In the genomic region with DNA sequence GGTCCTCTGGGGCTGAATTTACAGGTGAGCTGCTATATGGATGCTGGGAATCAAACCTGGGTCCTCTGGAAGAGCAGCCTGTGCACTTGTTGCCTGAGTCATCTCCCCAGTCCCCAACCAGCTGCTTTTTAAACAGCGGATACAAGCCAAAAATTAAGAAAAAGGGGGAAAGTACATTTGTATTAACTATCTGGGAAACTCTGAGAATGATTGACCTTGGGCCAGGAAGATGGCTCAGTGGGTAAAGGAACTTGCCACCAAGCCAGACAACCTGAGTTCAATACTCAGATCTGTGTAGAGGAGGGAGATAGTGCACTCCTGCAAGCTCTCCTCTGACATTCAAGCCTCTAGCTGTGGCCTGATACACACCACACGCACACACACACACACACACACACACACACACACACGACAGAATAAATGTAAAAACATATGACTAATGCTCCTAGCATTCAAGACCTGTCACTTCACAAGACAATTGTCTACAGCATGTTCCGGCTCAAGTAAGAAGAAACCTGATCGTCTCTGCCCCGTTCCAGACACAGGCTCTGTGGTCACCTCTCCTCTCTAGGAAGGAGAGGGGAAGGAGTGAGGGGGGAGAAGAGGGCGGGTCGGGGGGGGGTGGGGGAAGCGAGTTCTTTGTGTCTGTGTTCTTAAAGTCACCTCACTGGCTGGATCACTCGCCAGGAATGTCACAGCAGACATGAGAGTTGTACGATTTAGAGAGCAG, we compare ENCODE assay signal across 18 mouse cellular contexts. TPM values are rescaled to one million over a fixed set of nuclear protein-coding genes. Genes with fewer than 3 reads are reported as not detected.
DNase-seq lines count a peak whose midpoint lies in the region; ATAC-seq lines count a peak whose summit lies in the region.
"Had no signal": no experiment of that assay in that cellular context is flagged by ENCODE, and none has a peak within 500 bp of the region (broad histone marks: within the 10 kb centered on the region; RNA-seq: fewer than 3 reads in every experiment).

No protein-coding gene starts in this region.

- peaks cover 37% of the 10 kb centered on the region for H3K4me1 ChIP-seq in kidney, embryonic 15.5 days

- H3K36me3 ChIP-seq in kidney, embryonic 15.5 days: no peaks in the 10 kb centered on the region
- H3K36me3 ChIP-seq: hindbrain, embryonic 12.5 days; liver, embryonic 13.5 days had no signal

- H3K9me3 ChIP-seq in kidney, embryonic 15.5 days (replicated peaks): no peaks in the 10 kb centered on the region
- H3K9me3 ChIP-seq: hindbrain, embryonic 12.5 days; liver, embryonic 13.5 days had no signal

- H3K4me2 ChIP-seq in kidney, embryonic 15.5 days: 0 out of 2 replicates have a peak overlapping the region, but pooled peaks have one; percentile 0
- H3K4me2 ChIP-seq: hindbrain, embryonic 12.5 days; liver, embryonic 13.5 days had no signal

- H3K9ac ChIP-seq in kidney, embryonic 15.5 days: no peak overlapping the region
- H3K9ac ChIP-seq: forebrain, postnatal 0 days; hindbrain, embryonic 12.5 days; liver, embryonic 13.5 days had no signal

- H3K27ac ChIP-seq in kidney, embryonic 15.5 days: peak overlapping the region; percentile 58
- H3K27ac ChIP-seq: gastrocnemius, adult 2 months; hindbrain, embryonic 12.5 days; liver, embryonic 13.5 days had no signal

- whole genome bisulfite sequencing in kidney, embryonic 15.5 days: 15% methylated on average over 11 of the region's 11 CpGs

- no peak overlapping the region for H3K4me3 ChIP-seq in kidney, embryonic 15.5 days (replicated peaks)
- H3K4me3 ChIP-seq: erythroblast, embryonic 14.5 days; gastrocnemius, adult 2 months; hindbrain, embryonic 12.5 days; liver, embryonic 13.5 days had no signal

- no peak for DNase-seq in kidney, adult 11 months
- DNase-seq in 3T3-L1 (ENCODE audit: low read depth, low spot score): peak; percentile 59
- DNase-seq in ZHBTc4 (ENCODE audit: low read depth, low spot score): peak; percentile 12
- peak; percentile 11 to 15 for DNase-seq in kidney, postnatal 36 days
- DNase-seq in adrenal gland, adult (ENCODE audit: inconsistent age in 2 of 2, low spot score in 1 of 2): no peak
- no peak for DNase-seq in cerebellum, postnatal 4 days (ENCODE audit: low spot score in 2 of 2)
- DNase-seq: cerebellum, postnatal 36 days; forebrain, postnatal 0 days; gastrocnemius, adult 2 months; heart, adult 18-20 months; liver, embryonic 13.5 days; midbrain, embryonic 14.5 days; right cerebral cortex, postnatal 14 days; thymus, postnatal 4 days had no signal

- peak; percentile 49; the same call in 1 of the 2 replicates for ATAC-seq in kidney, embryonic 15.5 days (replicated peaks; ENCODE audit: low FRiP score)
- ATAC-seq: forebrain, postnatal 0 days; intestine, embryonic 16.5 days had no signal

- peaks cover 23% of the 10 kb centered on the region for H3K27me3 ChIP-seq in kidney, embryonic 15.5 days

RNA-seq across cellular contexts. Expression of gene Eya2, which starts 35.2 kb away (rescaled TPM):
- polyA plus RNA-seq in kidney, embryonic 15.5 days (2015; fragmentation: Nextera tagmentation; extraction: Ambion mirVana): 6.6 and 6.9 TPM in 2 replicates
- polyA plus RNA-seq: erythroblast, embryonic 14.5 days had no signal

RNA-seq across cellular contexts. Expression of gene Slc2a10, which starts 56.1 kb away (rescaled TPM):
- polyA plus RNA-seq in kidney, embryonic 15.5 days (2015; fragmentation: Nextera tagmentation; extraction: Ambion mirVana): 6.9 and 7.2 TPM in 2 replicates
- polyA plus RNA-seq: erythroblast, embryonic 14.5 days had no signal

Comparison
In these comparisons a context has a peak if more than half of its experiments do, and no peak if none do; other contexts are left out.
1. DNase-seq: peak in 3T3-L1 (single experiment), ZHBTc4 (single experiment) and kidney, postnatal 36 days (2 of 2); none in kidney, adult 11 months (single experiment), adrenal gland, adult (0 of 2) and cerebellum, postnatal 4 days (0 of 2).